Mouse (Mus musculus) T-cell, adult 2 months (primary cell): Measurements from ENCODE around the gene Vegfc.

Experiments
- DNase-seq: peaks from one replicate; pipeline ENCODE4 v3.0.0; 2022; ENCODE audit warnings: low spot score

Gene Vegfc

DNA sequence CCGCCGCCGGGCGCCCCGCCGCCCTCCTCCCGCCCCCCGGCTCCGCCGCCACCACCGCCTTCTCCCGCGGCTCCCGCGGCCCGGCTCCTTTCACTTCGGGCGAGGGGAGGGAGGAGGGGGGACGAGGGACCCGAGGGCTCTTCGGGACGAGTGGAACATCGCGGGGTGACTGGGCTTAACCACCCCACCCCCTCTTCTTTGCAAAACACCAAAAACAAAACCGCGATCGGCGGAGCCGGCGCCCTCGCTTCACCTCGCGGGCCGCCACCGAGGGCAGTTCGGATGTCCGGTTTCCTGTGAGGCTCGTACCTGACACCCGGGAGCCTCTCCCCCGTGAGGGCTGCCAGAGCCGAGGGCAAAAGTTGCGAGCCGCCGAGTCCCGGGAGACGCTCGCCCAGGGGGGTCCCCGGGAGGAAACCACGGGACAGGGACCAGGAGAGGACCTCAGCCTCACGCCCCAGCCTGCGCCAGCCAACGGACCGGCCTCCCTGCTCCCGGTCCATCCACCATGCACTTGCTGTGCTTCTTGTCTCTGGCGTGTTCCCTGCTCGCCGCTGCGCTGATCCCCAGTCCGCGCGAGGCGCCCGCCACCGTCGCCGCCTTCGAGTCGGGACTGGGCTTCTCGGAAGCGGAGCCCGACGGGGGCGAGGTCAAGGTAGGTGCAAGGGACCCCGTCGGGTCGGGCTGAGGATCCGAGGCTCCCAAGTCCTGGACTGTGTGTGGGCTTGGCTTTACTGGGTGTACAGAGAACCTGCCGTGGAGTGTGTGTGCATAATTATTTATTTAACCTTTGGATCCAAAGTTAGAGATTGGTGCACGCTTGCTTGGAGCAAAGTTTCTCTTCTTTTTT, at the start of gene Vegfc:
Gene Vegfc, plus strand, starts transcription at position 336 of the 850 bp plus-strand sequence.
- peak; percentile 2 for DNase-seq

DNA sequence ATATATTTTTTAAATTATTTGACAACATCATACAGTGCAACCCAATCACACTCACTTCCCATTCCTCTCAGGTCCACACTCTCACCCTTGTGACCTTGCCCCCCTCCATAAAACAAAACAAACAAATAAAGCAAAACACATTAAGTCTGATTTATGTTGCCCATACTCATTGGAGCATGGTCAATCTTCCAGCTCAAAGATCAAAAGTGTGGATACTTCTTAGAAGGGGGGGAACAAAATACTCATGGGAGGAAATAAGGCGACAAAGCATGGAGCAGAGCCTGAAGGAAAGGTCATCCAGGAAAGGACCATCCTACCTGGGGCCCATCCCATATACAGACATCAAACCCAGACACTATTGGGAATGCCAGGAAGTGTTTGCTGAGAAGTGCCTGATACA, 42.8 kb upstream of the Vegfc start:
- no peak for DNase-seq

DNA sequence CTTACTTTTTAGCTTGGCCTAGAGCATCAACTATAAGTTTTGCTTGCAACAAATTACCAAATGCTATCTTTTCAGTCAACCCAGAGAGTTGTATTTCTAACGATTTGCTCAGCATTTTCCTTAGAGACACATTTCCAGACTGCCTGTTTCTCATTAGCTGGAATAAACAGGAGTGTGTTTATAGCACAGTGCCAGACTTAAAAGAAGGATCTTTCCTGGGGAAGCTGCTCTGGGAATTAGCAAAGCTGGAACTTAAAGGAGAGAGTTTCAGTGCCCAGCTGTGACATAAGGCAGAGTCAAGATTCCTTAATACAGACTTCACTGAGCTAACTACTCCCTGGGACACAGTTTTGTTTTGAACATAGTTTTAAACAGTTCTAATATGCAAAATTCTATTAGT, 34.8 kb upstream of the Vegfc start:
- DNase-seq: no peak

DNA sequence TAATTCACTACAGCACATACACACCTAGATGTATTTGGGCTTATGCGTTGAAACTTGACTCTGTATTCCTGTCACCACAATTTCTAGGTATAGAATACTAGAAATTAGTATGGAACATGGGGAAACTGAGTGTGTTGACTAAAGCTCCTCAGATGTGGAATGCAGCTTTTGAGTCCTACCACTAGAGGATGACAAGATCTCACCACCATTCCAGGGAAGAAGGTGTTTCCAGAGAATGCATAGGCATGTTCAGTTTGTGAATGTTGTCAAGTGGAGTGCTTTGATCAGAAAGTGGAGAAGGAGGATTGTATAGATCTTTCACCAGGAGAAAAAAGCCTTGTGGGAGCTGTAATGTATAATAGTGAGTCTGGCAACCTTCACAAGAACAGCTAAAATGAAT, 33.9 kb upstream of the Vegfc start:
- no peak for DNase-seq

DNA sequence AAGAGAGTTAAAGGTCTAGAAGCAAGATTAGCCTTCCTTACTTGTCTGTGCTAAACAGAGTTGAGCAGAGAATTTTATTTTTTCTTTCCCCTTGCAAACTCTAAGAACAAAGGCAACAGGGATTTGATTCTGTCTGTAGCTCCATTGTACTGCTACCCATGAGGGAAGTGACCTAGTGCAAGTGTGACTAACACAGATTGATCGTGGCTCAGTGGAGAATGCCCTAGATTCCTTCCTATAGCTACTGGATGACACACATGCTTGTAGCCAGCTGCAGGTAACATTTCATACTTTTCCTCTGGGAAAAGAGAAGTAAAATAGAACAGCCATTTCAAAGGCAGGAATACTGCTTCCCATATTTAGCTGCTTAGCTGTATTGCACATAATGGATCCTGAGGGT, 24.2 kb upstream of the Vegfc start:
- no peak for DNase-seq

DNA sequence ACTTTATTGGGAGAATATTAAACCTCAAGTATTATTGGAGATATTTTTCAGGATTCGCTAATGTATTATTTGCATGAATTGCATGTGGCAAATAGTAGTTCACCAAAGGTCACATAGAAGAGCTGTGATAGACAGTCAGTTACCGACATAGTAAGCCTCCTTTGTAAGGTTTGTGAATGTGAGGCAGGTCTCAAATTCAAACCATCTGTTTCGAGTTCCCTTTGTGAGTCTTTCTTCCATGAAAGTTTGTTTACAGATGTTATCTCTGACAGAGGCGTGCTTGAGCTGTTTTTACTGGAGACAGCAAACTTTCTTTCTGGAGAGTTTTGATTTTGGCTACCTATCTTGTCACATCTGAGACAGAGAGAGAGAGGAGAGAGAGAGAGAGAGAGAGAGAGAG, 11.9 kb upstream of the Vegfc start:
- DNase-seq: no peak

DNA sequence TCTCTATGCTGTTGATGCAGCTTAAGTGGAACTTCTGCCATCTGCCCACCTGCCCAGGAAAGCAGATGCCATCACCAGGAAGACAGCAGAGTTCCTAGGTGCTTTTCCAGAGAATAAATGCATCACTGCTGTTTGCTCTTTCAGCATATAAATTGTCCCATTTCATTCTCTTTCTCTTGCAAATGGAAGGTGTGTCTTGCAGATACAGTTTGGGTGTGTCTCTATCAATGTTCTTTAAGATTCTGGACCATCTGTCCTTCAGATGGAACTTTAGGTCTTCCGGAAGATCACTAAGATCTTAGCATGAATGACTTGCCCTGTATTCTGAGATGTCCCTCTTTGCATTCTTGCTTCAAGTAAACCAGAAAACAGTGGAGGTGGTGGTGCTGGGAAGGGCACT, 1.1 kb upstream of the Vegfc start:
- DNase-seq: no peak

DNA sequence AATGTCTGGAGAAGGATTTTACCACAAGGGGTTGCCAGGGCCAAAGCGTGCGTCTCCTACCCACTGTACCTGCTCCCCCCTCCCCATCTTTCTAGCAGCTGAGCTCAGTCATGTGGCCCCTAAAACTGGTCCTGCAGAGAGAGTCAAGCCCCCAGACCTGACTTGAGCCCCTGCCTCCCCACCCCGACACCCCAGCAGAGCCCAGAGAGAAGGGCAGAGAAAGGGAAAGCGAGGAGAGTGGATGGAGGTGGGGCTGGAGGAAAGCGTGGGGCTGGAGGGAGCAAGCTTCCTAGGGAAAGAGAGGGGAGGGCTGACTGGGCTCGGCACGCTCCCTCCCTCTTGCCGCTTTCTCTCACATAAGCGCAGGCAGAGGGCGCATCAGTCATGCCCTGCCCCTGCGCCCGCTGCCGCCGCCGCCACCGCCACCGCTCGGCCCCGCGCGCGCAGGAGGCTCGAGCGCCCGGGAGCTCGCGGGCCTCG, 575 bp upstream of the Vegfc start:
- no peak for DNase-seq

DNA sequence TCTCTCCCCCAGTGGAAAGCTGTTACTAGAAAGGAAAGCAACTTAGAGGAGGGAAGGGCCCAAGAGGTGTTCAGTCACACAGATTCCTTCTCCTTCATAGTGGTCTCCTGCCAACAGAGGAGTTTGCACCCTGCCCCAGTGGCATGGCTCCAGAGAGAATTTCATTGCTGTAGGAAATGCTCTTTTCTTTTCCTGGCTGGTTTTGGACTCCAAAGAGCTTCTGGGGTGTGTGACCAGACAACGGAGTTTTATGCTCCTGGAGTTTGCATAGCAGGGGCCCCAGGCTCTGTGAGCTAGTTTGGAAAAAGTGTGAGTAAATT, 675 bp downstream of the Vegfc start:
- no peak for DNase-seq

DNA sequence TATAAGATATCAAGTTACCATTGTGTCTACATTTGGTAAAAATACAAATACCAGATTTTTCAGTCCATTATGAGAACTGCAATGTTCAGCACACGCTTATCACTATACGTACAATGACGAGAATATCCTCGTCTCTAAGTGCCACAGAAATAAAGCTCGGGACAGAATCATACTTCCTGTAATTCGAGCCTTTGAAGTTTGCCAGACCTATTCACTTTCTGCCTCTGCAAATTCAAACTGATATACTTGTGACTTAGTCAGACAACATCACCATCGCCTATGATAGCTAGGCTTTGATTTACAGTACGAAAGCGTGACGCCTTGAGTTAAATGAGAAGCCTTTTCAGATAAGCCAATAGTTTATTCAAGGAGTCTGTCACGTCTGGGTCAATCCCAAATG, 1.6 kb downstream of the Vegfc start:
- no peak for DNase-seq

DNA sequence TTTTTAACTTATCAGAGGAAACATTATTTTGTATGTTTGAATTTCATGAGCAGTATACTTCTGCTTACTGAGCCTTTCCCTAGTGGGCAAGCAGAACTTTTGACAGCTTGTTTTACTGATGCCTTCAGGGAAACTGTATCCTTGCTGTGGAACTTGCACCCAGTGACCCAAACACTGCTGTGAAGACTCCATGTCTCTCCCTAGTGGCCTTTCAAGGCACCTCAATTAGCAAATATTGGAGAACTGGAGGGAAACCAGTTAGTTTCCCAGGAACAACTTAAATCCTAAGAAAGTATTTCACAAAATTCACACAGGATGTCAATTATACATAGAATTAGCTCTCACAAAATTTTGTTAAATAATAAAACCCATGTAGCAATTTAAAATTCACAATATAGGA, 2.2 kb downstream of the Vegfc start:
- DNase-seq: no peak

DNA sequence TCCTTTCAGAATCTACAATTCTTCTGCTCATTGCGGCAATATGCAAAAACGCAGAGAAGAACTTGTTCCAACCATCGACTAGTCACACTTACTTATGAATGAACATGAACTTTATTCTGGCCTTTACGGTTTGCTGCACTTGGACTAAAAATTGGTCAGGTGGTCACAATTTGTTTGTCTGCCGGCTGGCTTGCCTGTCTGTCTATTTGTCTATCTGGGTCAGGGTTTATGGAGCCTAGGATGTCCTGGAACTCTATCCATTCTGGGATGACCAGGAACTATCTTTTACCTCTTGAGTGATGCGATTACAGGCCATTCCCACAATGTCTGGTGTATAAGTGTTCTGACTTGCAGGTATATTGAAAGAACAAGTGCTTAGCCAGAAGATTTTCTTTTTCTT, 8.5 kb downstream of the Vegfc start:
- no peak for DNase-seq

DNA sequence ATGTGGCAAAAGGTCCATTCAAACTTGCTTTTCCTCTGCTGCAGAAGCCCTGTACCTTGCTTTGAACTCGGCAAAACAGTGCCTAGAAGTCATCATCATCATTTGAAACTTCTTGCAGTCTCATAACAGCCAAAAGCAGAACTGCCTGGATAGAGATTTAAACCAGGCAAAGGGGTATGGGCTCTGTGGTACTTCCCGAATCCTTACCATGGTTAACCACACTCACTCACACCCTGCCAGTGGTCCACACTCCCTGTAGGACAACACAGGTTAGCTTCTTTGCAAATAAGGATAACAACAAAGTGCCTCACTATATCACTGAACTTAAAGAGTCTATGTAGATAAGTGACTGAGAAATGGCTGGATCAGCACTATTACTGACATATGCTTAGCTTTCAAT, 9.7 kb downstream of the Vegfc start:
- DNase-seq: no peak

DNA sequence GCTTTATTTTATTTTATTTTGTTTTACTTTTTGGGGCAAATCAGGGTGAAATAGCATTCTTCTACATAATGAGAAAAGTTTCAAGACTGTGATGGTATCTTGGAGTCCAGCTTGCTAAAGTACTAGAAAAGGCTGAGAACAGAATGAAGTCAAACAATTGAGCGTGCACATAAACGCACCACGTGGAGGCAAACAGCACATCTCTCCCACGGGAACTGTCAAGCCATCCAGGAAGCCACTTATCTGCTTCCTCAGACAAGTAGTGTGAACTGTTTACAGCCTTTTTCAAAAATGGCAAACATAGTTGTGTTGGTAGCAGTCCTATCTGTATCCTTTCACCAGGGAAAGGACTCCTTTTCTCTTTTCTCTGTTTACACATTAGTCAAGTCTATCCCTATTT, 11.8 kb downstream of the Vegfc start:
- no peak for DNase-seq

DNA sequence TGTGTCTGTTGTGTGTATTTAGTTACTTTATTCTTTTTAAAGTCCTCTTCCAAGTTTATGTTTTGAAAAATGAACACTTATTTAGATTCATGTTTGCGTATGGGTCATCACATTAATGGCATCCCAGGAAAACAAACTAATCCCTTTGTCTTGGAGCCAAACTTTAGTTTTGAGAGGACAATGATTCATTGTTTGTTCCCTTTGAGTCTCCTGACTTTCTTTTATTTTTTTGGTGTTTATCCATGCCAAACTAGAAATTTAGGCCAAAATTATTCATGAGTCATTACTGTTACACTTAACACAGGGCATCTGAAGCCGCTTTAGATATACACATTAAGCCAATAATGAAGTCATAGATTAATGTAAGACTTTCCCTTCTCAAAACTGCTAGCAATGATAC, 12.5 kb downstream of the Vegfc start:
- DNase-seq: no peak

DNA sequence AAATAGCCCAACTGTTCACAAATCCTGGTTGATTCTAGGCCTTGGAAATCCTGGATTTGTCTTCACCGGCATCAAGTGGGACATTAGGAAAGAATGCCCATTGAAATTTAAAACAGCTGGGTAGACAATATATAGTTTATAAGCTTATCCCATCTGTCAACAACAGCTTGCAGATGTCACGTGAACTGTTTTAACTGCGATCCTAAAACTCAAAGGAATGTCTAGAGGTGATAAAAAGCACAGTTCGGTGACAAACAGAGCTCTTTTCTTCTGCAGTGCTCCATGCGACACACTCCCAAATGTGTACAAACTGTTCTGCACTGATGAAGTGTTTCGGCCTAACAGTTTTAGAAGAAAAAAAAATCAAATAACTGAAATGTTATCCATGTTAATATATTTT, 22.7 kb downstream of the Vegfc start:
- DNase-seq: no peak

DNA sequence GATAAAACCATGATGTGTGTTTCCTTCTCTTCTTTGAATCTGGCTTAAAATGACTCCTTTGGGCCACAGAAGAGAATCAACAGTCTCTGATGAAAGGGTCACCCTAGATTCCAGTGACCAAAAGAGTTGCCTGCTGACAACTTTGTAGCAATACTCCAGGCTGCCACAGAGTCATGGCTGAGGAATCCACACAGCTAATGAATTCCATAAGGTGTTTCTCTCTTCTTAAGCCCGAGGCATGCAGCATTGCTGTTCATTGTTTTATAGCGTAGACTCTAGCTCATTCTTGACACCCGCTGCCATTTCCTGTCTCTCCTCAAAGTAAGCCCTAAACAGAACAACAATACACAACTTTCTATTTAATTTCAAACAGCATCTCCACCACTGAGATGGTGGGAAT, 37.2 kb downstream of the Vegfc start:
- no peak for DNase-seq

DNA sequence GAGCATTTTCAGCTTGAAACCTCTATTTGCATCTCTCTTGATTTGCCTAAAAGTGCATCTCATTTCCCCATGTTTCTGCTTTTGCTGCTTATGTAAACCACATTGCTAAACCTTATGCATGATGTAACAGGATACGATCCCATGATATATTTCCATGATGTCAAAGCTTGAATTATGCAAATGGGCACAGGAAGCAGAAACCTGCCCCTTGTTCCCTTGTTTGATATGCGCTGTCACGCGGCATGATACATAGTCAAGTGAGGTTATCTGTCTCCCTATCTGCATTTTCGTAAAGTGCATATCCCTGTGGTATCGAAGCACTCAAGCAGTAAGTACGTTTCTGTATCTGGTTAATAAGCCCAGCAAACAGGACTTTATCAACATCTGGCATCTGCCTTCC, 42.7 kb downstream of the Vegfc start:
- DNase-seq: peak; percentile 0

DNA sequence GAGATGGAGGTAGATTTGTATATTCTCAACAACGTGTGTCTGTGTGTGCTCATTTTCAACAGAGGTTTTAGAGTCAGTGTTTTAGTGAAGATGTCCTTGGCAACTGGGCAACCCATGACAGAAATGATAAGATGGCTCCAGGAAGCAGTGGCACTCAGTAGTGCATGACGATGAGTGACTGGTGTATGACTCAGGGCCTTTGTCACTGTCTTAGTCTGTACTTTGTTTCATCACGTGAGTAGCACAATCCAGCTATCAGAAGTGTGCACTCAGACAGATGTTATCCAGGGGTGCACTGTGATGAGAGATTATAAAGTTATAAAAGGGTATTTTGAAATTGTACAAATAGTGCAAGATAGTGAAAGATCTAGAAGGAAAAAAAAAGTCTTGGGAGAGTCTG, 44.5 kb downstream of the Vegfc start:
- DNase-seq: no peak

DNA sequence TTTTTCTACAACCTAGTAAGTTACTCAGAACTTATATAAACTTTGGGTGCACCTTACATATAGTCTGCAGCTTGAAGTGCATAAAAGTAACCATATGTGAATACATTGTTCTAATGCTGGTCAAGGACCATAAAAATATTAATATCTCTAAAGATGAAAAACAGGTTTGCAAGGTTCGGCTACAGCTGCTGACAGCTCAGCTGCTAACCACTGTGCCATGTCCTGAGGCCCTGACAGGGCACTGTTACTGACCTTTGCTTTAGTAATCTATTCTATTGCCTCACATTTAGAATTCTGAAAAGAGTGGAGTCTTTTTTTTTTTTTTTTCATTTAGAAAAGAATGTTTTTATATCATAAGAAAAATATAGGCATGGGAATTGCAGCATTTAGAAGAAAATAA, 44.9 kb downstream of the Vegfc start:
- no peak for DNase-seq

DNA sequence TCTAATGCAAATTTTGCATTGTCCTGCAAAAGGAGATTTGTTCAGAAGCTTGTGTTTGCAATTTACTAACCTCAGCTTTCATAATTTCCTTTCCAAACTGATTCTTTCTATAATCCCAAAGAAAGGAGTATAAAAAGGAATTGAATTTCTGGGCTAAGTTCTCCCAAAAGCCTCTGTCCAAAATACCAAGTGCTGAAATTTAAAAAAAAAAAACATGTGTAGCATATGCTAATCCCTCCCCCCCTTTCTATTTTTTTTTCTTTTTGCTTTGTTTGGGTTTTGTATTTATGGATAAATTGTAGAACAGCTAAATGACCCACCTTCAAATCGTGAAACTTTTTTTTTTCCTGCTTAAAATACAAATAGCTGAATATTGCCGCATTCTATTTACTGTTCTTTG, 53.2 kb downstream of the Vegfc start:
- no peak for DNase-seq

DNA sequence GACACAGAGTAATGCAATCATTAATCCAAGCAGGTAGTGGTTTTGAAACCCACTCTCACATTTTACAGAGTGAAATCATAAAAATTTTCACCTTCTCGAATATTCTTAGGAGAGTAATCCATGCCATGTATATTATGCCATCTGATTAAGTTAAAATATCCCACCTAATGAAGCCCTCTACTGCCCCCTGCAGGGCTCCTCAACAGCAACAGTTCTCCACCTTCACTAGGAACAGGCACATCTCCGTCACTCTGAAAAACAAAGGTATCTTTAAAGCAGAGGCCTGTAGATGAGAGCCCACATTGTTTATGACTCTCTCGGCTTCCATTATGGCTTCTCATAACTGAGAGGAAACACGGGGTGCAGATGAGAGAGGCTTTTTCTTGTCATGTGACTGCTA, 75.8 kb downstream of the Vegfc start:
- DNase-seq: no peak

DNA sequence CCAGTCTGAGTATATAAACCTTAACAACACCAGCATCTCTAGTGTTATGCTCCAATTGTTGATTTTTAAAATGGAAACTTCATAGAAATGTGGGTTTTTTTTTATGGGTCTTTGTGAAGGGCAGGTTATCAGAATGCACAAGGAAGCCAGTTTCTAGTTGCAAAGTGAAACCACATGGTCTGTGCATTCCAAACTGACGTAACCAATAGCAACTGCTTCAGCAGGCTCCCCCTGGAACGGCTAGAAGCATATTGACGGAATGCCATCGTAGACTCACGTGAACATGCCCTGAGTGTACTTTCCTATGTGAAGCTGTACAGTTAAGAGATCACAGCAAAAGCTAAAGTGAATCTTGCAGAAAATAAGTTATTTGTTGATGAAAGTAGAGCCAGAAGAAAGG, 86.1 kb downstream of the Vegfc start:
- DNase-seq: no peak

DNA sequence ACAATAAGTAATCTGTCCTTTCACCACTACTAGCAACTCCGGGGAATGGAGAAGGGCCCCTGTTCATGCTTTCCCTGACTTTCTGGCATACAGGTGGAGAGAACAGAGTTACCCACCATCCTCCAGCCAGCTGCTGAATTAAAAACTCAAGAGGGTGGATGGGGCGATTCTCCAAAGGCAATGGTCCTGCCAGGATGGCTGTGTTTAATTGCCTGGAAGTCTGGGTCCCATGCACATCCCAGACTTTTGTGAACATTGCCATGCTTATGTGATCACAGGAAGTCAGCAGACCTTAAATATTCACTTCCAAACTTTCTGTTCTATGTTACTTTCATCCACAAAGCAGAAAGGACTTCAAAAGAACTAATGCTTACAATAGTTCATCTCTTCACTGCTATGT, 107.9 kb downstream of the Vegfc start:
- no peak for DNase-seq

DNA sequence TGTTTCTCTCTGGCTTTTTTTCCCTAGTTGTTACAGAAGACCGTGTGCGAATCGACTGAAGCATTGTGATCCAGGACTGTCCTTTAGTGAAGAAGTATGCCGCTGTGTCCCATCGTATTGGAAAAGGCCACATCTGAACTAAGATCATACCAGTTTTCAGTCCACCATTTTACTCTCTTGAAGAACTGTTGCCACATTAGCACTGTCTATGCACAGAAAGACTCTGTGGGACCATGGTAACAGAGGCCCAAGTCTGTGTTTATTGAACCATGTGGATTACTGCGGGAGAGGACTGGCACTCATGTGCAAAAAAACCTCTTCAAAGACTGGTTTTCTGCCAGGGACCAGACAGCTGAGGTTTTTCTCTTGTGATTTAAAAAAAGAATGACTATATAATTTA, 108.5 kb downstream of the Vegfc start:
- no peak for DNase-seq
